Mouse (Mus musculus) MEL (cell line): ENCODE measurements around the gene Tex22. TPM values are rescaled to one million over a fixed set of nuclear protein-coding genes. Genes with fewer than 3 reads are reported as not detected.
A peak's percentile ranks its signal among the peaks of the same experiment; 100 is the strongest.

Experiments
- DNase-seq: peaks from one replicate; pipeline ENCODE4 v3.0.0; 2011; ENCODE audit warnings: low read depth, low spot score
- H3K27ac ChIP-seq: 2 replicates; pipeline ENCODE4 v1.5.1; 2012; ENCODE audit warnings: low read depth, mild to moderate bottlenecking, control low read depth, low read length, moderate library complexity; ENCODE audit not compliant: control insufficient read depth
- H3K27me3 ChIP-seq, 2 experiments: fragments of 150-350 bp in 1 of 2; sonication (generic) in 1 of 2; 2 replicates each; pipeline ENCODE4 v1.6.1; 2012; ENCODE audit warnings: low read length in 2 of 2, mild to moderate bottlenecking in 2 of 2, improper control_type of control experiment in 1 of 2, moderate library complexity in 1 of 2; ENCODE audit not compliant: insufficient read depth in 2 of 2, control insufficient read depth in 1 of 2
- H3K36me3 ChIP-seq, 2 experiments: 2 replicates each; pipeline ENCODE4 v1.6.1; 2012 to 2014; ENCODE audit warnings: low read length in 2 of 2, improper control_type of control experiment in 1 of 2, inconsistent platforms in 1 of 2, mild to moderate bottlenecking in 1 of 2; ENCODE audit not compliant: insufficient read depth in 2 of 2, control insufficient read depth in 1 of 2
- H3K4me1 ChIP-seq, 2 experiments: fragments of 150-350 bp in 1 of 2; sonication (generic) in 1 of 2; 2 replicates each; pipeline ENCODE4 v1.6.1; 2012; ENCODE audit warnings: low read length in 2 of 2, improper control_type of control experiment in 1 of 2, mild to moderate bottlenecking in 1 of 2; ENCODE audit not compliant: insufficient read depth in 2 of 2, control insufficient read depth in 1 of 2
- H3K4me3 ChIP-seq, 2 experiments: fragments of 150-350 bp in 1 of 2; sonication (generic) in 1 of 2; 2 replicates each; pipeline ENCODE4 v1.5.1; 2012; ENCODE audit warnings: low read depth in 2 of 2, low read length in 2 of 2, mild to moderate bottlenecking in 2 of 2, moderate library complexity in 2 of 2, control low read depth in 1 of 2, improper control_type of control experiment in 1 of 2; ENCODE audit not compliant: control insufficient read depth in 1 of 2, insufficient read depth in 1 of 2
- H3K79me2 ChIP-seq: 2 replicates; pipeline ENCODE4 v1.6.1; 2012; ENCODE audit warnings: mild to moderate bottlenecking, low read length, moderate library complexity; ENCODE audit not compliant: control insufficient read depth, poor library complexity, insufficient read depth
- H3K9ac ChIP-seq: 2 replicates; pipeline ENCODE4 v1.6.1; 2012; ENCODE audit warnings: low read depth, mild to moderate bottlenecking, control low read depth, low read length, moderate library complexity; ENCODE audit not compliant: control insufficient read depth, poor library complexity, severe bottlenecking
- H3K9me3 ChIP-seq: fragments of 150-350 bp; sonication (generic); replicated peaks from 2 replicates; pipeline ENCODE4 v1.6.1; 2012; ENCODE audit warnings: mild to moderate bottlenecking, low read length, improper control_type of control experiment, moderate library complexity; ENCODE audit not compliant: insufficient read depth
- ELF1 ChIP-seq: IDR thresholded peaks from 2 replicates; pipeline ENCODE4 v1.6.1; 2014; ENCODE audit warnings: low read depth, mild to moderate bottlenecking, inconsistent platforms, low read length, improper control_type of control experiment, moderate library complexity
- HCFC1 ChIP-seq: IDR thresholded peaks from 2 replicates; pipeline ENCODE4 v1.6.1; 2012; ENCODE audit warnings: low read depth, mild to moderate bottlenecking, inconsistent platforms, low read length, improper control_type of control experiment, moderate library complexity
- JUND ChIP-seq: IDR thresholded peaks from 2 replicates; pipeline ENCODE4 v1.6.1; 2011; ENCODE audit warnings: low read depth, mild to moderate bottlenecking, improper control_type of control experiment, low read length
- KAT2A ChIP-seq: conservative IDR thresholded peaks from 2 replicates; pipeline ENCODE4 v1.6.1; 2012; ENCODE audit warnings: low read depth, low read length, improper control_type of control experiment, inconsistent platforms
- MAZ ChIP-seq: IDR thresholded peaks from 2 replicates; pipeline ENCODE4 v1.6.1; 2012; ENCODE audit warnings: low read depth, mild to moderate bottlenecking, inconsistent platforms, low read length, improper control_type of control experiment
- MEF2A ChIP-seq: IDR thresholded peaks from 2 replicates; pipeline ENCODE4 v1.6.1; 2014; ENCODE audit warnings: low read depth, mild to moderate bottlenecking, inconsistent platforms, low read length, improper control_type of control experiment; ENCODE audit not compliant: poor library complexity, insufficient replicate concordance, severe bottlenecking; ENCODE audit errors: extremely low read depth
- MYB ChIP-seq: IDR thresholded peaks from 2 replicates; pipeline ENCODE4 v1.6.1; 2011; ENCODE audit warnings: mild to moderate bottlenecking, low read depth, low read length, improper control_type of control experiment
- MYC ChIP-seq: IDR thresholded peaks from 2 replicates; pipeline ENCODE4 v1.6.1; 2011; ENCODE audit warnings: low read depth, mild to moderate bottlenecking, low read length, improper control_type of control experiment, moderate library complexity
- NELFE ChIP-seq: IDR thresholded peaks from 2 replicates; pipeline ENCODE4 v1.6.1; 2011; ENCODE audit warnings: low read depth, low read length, improper control_type of control experiment
- NRF1 ChIP-seq: IDR thresholded peaks from 2 replicates; pipeline ENCODE4 v1.6.1; 2014; ENCODE audit warnings: low read depth, mild to moderate bottlenecking, inconsistent platforms, low read length, improper control_type of control experiment, moderate library complexity; ENCODE audit not compliant: poor library complexity, insufficient read depth, severe bottlenecking
- POLR2AphosphoS2 ChIP-seq: IDR thresholded peaks from 2 replicates; pipeline ENCODE4 v1.6.1; 2011; ENCODE audit warnings: low read length, improper control_type of control experiment
- SMC3 ChIP-seq: IDR thresholded peaks from 2 replicates; pipeline ENCODE4 v1.6.1; 2011; ENCODE audit warnings: low read depth, low read length, improper control_type of control experiment
- TAL1 ChIP-seq: IDR thresholded peaks from 2 replicates; pipeline ENCODE4 v1.6.1; 2012; ENCODE audit warnings: mild to moderate bottlenecking, inconsistent platforms, low read length, moderate library complexity, mixed read lengths
- TBP ChIP-seq: IDR thresholded peaks from 2 replicates; pipeline ENCODE4 v1.8.0; 2011; ENCODE audit warnings: low read depth, low read length, improper control_type of control experiment
- USF1 ChIP-seq: IDR thresholded peaks from 2 replicates; pipeline ENCODE4 v1.6.1; 2014; ENCODE audit warnings: low read depth, mild to moderate bottlenecking, inconsistent platforms, low read length, improper control_type of control experiment, moderate library complexity
- USF2 ChIP-seq, 2 experiments: IDR thresholded peaks; 2 replicates each; pipeline ENCODE4 v1.6.1; 2011 to 2012; ENCODE audit warnings: improper control_type of control experiment in 2 of 2, low read length in 2 of 2, borderline replicate concordance in 1 of 2, inconsistent platforms in 1 of 2, low read depth in 1 of 2, mild to moderate bottlenecking in 1 of 2; ENCODE audit not compliant: insufficient read depth in 1 of 2
- polyA plus RNA-seq, 2 experiments: library from polyadenylated mRNA; stranded (reverse) in 1 of 2; unstranded in 1 of 2; fragments of >175 nt in 1 of 2; fragments of >200 nt in 1 of 2; gene quantifications; 2 replicates each; pipeline versions ENCODE4 v1.2.1 to v1.2.4; 2012; ENCODE audit warnings: low replicate concordance in 2 of 2, low read depth in 1 of 2; ENCODE audit not compliant: insufficient read length in 2 of 2, insufficient read depth in 1 of 2, missing spikeins in 1 of 2
- total RNA-seq: library from RNA; depleted of rRNA; stranded (reverse); fragments of 300-350 nt; gene quantifications from 2 replicates; pipeline ENCODE4 v1.2.3, GENCODE M21; 2012

Gene Tex22
- total and polyA plus RNA-seq, 3 experiments, result 0.43 to 0.65 TPM; not detected in 1

DNA sequence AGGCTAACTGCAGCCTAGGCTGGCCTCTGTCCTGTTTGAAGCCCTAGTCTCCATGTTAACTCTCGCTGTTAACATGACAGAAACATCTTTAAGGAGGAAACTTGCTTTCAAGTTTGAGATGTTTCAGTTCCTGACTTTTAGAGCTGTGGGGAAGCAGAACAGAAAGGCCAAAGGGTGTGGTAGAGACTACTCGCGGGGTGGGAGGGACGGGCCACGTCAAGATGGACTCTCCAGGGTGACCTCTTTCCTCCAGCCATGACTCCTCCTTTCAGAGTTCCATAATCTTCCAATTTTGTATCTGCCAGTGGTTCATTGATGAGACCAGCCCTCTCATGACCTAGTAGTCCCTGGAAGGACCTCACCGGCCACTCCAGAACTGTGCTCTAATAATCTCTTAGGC is 42.9 kb upstream of the Tex22 start:
- no peak overlapping the region; the same call in 1 of the 2 replicates for H3K27ac ChIP-seq

DNA sequence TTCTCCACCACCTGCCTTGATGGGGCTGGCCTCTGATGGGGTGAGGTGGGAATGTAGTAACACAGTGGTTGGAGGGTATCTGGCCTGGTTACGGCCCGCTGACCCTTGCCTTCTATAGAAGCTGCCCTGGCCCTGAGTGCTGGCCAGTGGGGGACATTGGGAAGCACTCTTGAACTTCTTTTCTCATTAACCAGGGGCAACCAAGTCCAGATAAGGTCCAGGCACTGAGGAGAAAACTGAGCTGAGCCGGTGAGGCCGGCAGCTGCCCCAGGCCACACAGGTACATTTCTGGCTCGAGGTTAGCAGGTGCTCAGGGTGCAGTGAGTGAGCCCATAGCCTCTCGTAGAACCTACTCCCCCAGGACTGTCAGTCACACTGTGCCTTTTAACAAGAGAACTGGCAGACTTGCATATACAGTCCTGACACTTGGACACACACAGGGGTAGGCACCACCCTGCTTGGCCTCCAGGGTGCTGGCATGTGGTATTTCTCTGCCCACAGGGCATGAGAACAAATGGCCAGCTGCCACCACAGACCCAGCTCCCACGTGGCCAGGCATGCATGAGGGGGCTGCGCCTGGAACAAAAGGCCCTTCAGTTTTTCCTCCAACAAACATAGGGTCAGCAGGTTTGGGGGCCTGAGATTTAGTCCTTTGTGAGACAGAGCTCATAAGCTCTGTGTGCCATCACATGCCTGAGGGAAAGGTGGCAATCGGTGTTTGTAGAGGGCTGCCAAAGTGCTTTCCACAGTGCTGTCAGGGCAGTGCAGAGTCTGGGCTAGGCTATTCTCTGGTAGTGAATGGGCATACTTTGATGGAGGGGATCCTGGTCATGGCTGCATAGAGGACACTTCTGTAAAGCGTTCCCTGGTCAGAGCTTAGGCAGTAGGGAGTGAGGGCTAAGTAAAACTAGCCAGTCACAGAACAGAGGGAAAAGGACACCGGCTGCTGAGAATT is 41.7 kb upstream of the Tex22 start:
- no peak overlapping the region for H3K4me3 ChIP-seq
- no peaks in the 10 kb centered on the region for H3K9me3 ChIP-seq
- H3K4me1 ChIP-seq, result peaks cover 4 to 12% of the 10 kb centered on the region in 2 experiments; a peak in 3 of 4 replicates
- H3K27ac ChIP-seq, result no peak overlapping the region
- peaks cover 0 to 3% of the 10 kb centered on the region in 2 experiments; a peak in 1 of 4 replicates for H3K36me3 ChIP-seq
- no peak overlapping the region for H3K9ac ChIP-seq
- DNase-seq, result no peak
- TF ChIP-seq MYB, result no peak
- TF ChIP-seq NELFE, result 0 out of 2 replicates have a peak, but pooled peaks have one; percentile 18
- H3K79me2 ChIP-seq, result no peaks in the 10 kb centered on the region
- no peaks in the 10 kb centered on the region for H3K27me3 ChIP-seq

More for the DNA sequence above, 42.9 kb upstream of the Tex22 start:
- no peak for DNase-seq
- Histone ChIP-seq H3K4me3 (no peak overlapping the region), H3K36me3 (no peaks in the 10 kb centered on the region), H3K9ac (no peak overlapping the region), H3K4me1 (peaks cover 0 to 8% of the 10 kb centered on the region in 2 experiments; a peak in 1 of 4 replicates), H3K79me2 (no peaks in the 10 kb centered on the region)
- TF ChIP-seq KAT2A (no peak), TBP (no peak), SMC3 (no peak), POLR2AphosphoS2 (no peak), JUND (no peak), USF1 (no peak), MAZ (no peak), USF2 (IDR thresholded peaks at IDR 0.05; ENCODE audit: borderline replicate concordance in 1 of 2, insufficient read depth in 1 of 2, low read depth in 1 of 2, low read length in 2 of 2) (no peak), MEF2A (no peak), HCFC1 (no peak), TAL1 (no peak), MYC (no peak), ELF1 (no peak), NRF1 (no peak), MYB (no peak)
- TF ChIP-seq, all 39 proteins: peak for 0
- Histone ChIP-seq H3K9me3 (no peaks in the 10 kb centered on the region), H3K27me3 (no peaks in the 10 kb centered on the region)
